Mouse (Mus musculus) G1E-ER4 (cell line): ENCODE results near the gene Foxi2. TPM values are rescaled to one million over a fixed set of nuclear protein-coding genes. Genes with fewer than 3 reads are reported as not detected.

Source experiments
- GATA1 ChIP-seq: IDR thresholded peaks from one replicate; pipeline ENCODE4 v1.8.0; 2012; ENCODE audit warnings: low read length, inconsistent platforms
- polyA plus RNA-seq: library from polyadenylated mRNA; stranded (reverse); fragments of >175 nt; gene quantifications from 2 replicates; pipeline ENCODE4 v1.2.3, GENCODE M21; 2012

Gene Foxi2
- not detected in 2 replicates for polyA plus RNA-seq

GRCm38 (mm10) chr7:135410237-135410965, at the start of gene Foxi2:
Foxi2 (plus strand) TSS chr7:135410308.
- no peak for TF ChIP-seq GATA1

DNA sequence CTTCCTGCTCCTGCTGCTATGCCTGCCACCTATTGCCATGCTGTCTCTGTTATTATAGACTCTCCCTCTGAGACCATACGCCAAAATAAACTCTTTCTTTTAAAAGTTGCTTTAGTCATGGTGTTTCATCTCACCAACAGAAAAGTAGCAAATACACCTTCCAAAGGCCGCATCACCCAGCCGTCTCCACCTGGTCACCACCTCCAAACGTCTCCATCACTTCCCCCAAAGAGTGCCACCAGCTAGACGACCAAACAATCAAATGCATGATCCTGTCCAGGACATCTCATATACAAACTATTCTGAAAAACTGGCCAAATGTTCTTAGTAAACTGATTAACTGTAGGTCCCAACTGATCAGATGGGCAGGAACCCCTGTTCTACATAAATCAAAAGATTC, 45.5 kb upstream of the Foxi2 start:
- TF ChIP-seq GATA1 = no peak

- no peak for TF ChIP-seq GATA1
Observed at GRCm38 (mm10) chr7:135376048-135376447, 34.1 kb upstream of the Foxi2 start.

GRCm38 (mm10) chr7:135376932-135377331, 33.2 kb upstream of the Foxi2 start:
- TF ChIP-seq GATA1 = no peak

DNA sequence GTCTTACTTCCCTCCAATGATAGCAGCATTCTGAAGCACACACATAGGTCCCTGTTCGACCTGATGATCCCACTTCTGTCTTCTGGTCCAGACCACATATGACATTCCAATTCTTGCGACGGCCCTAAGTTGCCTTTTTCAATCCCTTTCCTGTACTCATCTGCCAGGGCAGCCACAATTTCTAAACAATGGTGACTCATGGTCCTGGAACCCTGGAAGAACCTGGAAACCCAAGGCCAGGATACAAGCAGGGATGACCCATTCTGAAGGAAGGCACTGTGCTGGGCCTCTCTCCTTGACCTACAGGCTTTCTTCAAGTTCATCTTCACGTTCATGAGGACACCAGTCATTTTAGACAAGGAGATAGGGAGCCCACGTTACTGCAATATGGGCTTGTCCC, 31.8 kb upstream of the Foxi2 start:
- no peak for TF ChIP-seq GATA1

DNA sequence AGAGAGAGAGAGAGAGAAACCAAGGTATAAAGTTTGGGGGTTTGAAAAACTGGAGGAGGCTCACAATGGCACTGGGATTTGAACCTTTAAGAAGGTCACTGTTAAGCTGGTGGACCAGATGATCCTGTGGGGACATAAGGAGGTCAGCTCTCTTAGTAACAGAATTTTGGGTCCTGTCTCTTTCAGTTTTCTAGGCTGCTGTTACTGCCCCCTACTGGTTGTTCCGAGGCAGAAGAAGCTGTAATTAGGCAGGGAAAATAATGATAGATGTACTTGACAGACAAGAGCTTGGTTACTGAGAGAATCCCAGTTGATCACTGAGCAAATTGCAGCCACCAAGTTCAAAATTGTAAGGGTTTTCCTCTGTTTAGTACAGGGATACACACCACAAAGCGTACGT, 21.1 kb upstream of the Foxi2 start:
- TF ChIP-seq GATA1 = no peak

DNA sequence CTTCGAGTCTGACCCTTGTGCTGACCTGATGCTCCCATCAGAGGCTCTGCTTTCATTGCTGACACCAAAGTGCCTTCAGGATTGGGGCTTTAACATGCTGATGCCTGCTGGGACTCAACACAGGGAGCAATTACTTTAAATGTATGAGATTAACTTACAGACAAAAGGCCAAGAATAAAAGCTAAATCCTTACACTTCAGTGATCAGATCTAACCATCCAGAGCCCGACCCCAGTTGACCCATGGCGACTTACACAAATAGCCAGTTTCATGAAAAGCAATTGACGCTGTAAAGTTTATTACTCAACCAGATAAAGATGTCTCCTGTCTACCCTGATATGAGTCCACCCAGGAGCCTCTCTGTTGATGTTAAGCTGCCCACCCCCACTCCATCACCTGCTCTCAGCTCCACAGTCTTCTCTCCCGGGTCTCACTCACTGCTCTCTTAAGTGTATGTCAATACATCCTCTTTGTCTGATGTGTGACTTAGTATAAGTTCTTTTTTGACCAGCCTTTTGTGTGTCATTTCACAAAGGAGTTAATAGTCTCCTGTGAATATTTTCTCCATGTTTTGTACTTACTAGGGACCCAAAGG, 17.1 kb upstream of the Foxi2 start:
- no peak for TF ChIP-seq GATA1

DNA sequence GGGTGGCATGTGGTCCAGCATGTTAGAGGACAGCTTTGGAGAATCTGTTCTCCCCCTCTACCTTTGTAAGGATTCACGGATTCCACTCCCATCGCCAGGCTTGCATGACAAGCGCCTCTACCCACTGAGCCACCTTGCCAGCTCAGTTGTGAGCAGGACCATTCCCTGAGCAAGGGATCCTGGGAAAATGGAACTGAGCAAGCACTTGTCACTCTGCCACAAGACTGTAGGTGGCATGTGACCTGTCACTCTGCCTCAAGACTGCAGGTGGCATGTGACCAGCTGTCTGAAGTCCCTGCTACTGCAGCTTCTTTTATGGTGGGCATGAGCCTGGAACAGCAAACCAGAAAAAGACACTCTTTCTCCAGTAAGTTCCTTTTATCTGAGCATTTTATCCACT, 15.7 kb upstream of the Foxi2 start:
- no peak for TF ChIP-seq GATA1

- TF ChIP-seq GATA1 = no peak
Observed at GRCm38 (mm10) chr7:135395242-135395641, 14.9 kb upstream of the Foxi2 start.

GRCm38 (mm10) chr7:135397096-135397495, 13.0 kb upstream of the Foxi2 start:
- no peak for TF ChIP-seq GATA1

GRCm38 (mm10) chr7:135397874-135398273, 12.2 kb upstream of the Foxi2 start:
- TF ChIP-seq GATA1 = no peak

GRCm38 (mm10) chr7:135403416-135403815, 6.7 kb upstream of the Foxi2 start:
- no peak for TF ChIP-seq GATA1

GRCm38 (mm10) chr7:135406761-135407160, 3.3 kb upstream of the Foxi2 start:
- no peak for TF ChIP-seq GATA1

GRCm38 (mm10) chr7:135408501-135408900, 1.6 kb upstream of the Foxi2 start:
- no peak for TF ChIP-seq GATA1

- TF ChIP-seq GATA1 = no peak
Observed at GRCm38 (mm10) chr7:135412357-135412756, 2.2 kb downstream of the Foxi2 start.

- no peak for TF ChIP-seq GATA1
Observed at GRCm38 (mm10) chr7:135428840-135429239, 18.7 kb downstream of the Foxi2 start.

GRCm38 (mm10) chr7:135430903-135431302, 20.8 kb downstream of the Foxi2 start:
- TF ChIP-seq GATA1 = no peak
